Mouse (Mus musculus) limb, embryonic 12.5 days (tissue): ENCODE results near the gene Slc35a5. TPM values are rescaled to one million over a fixed set of nuclear protein-coding genes. Genes with fewer than 3 reads are reported as not detected.
A peak's percentile ranks its signal among the peaks of the same experiment; 100 is the strongest.

Source experiments
- ATAC-seq: fragments of 200-750 bp; cut with Nextera tagmentation; 2 replicates; pipeline ENCODE4 v1.8.0; 2017; ENCODE audit warnings: low read depth, moderate TSS enrichment; ENCODE audit not compliant: insufficient number of reproducible peaks, insufficient read depth, low FRiP score, low TSS enrichment
- H3K27ac ChIP-seq: fragments of 300-500 bp; sonication (generic); 2 replicates; pipeline ENCODE4 v1.5.1; 2016; ENCODE audit warnings: mild to moderate bottlenecking, moderate library complexity
- H3K27me3 ChIP-seq: fragments of 300-500 bp; sonication (generic); 2 replicates; pipeline ENCODE4 v1.6.1; 2016; ENCODE audit warnings: mild to moderate bottlenecking, moderate library complexity
- H3K36me3 ChIP-seq: fragments of 300-500 bp; sonication (generic); 2 replicates; pipeline ENCODE4 v1.6.1; 2016; ENCODE audit warnings: mild to moderate bottlenecking, moderate library complexity
- H3K4me1 ChIP-seq: fragments of 300-500 bp; sonication (generic); replicated peaks from 2 replicates; pipeline ENCODE4 v1.6.1; 2016
- H3K4me2 ChIP-seq: fragments of 300-500 bp; sonication (generic); 2 replicates; pipeline ENCODE4 v1.6.1; 2016; ENCODE audit warnings: mild to moderate bottlenecking, moderate library complexity
- H3K4me3 ChIP-seq: fragments of 300-500 bp; sonication (generic); replicated peaks from 2 replicates; pipeline ENCODE4 v1.5.1; 2016; ENCODE audit warnings: mild to moderate bottlenecking
- H3K9ac ChIP-seq: fragments of 300-500 bp; sonication (generic); replicated peaks from 2 replicates; pipeline ENCODE4 v1.6.1; 2016; ENCODE audit warnings: mild to moderate bottlenecking, moderate library complexity
- H3K9me3 ChIP-seq: fragments of 300-500 bp; sonication (generic); 2 replicates; pipeline ENCODE4 v1.6.1; 2016; ENCODE audit warnings: mild to moderate bottlenecking, moderate library complexity
- WGBS: fragments of 180-500 bp; shearing (Covaris S2); methylation state at CpG from one replicate; pipeline ENCODE4 v1.1.7; 2016; 5-methylcytosine and 5-hydroxymethylcytosine counted together
- polyA plus RNA-seq: library from polyadenylated mRNA; unstranded; fragments of >200 nt; fragmentation: Nextera tagmentation; extraction: Ambion mirVana; gene quantifications from 2 replicates; pipeline ENCODE4 v1.2.1, GENCODE M21; 2016

Slc35a5 gene
- polyA plus RNA-seq, 1 experiment from 2014 or later = 14.5 TPM

GRCm38 (mm10) chr16:45090005-45090404 lies 68.5 kb downstream of the Slc35a5 start:
- no peak overlapping the region for H3K4me2 ChIP-seq
- ATAC-seq = peak; percentile 63; the same call in 1 of the 2 replicates
- no peaks in the 10 kb centered on the region for H3K36me3 ChIP-seq
- H3K9ac ChIP-seq = no peak overlapping the region
- WGBS = 8% methylated on average over 10 of the region's 10 CpGs
- no peaks in the 10 kb centered on the region for H3K9me3 ChIP-seq
- peaks cover 18% of the 10 kb centered on the region for H3K4me1 ChIP-seq
- no peaks in the 10 kb centered on the region for H3K27me3 ChIP-seq
- no peak overlapping the region for H3K4me3 ChIP-seq
- H3K27ac ChIP-seq = no peak overlapping the region

Other genes starting within 250 kb of the Slc35a5 start
- not detected in 2 replicates for gene Cd200r3, start 215.0 kb downstream of the Slc35a5 start, polyA plus RNA-seq
- 49.4 and 51.1 TPM in 2 replicates for gene Ccdc80, start 65.3 kb downstream of the Slc35a5 start, polyA plus RNA-seq
- 30.6 and 32.5 TPM in 2 replicates for gene Atg3, start 79 bp upstream of the Slc35a5 start, polyA plus RNA-seq
- gene Btla, start 65.6 kb upstream of the Slc35a5 start, polyA plus RNA-seq = 0.18 and 0.20 TPM in 2 replicates